Mouse (Mus musculus): ENCODE data around the gene Hagh.

Gene Hagh

DNA sequence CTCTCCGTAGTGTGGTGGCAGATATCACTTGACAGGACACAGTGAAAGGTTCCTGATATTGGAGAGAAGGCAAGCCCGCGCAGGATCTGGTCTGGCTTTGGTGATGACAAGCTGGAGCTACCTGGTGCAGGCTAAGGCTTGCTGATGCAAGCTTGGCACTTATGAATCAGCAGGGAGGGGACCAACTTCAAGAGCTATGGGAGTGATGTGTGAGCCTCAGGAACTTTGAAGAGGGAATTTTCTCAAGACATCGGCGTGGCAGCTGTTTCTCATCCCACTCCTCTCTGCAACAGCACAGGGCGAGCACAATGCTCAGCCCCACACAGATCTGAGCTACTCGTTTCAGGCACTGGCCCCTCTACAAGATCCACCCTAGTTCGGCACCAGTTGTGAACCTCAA is at the start of gene Hagh:
Hagh (plus strand) TSS at position 302 of the 400 bp plus-strand sequence.
- no peak for DNase-seq

DNA sequence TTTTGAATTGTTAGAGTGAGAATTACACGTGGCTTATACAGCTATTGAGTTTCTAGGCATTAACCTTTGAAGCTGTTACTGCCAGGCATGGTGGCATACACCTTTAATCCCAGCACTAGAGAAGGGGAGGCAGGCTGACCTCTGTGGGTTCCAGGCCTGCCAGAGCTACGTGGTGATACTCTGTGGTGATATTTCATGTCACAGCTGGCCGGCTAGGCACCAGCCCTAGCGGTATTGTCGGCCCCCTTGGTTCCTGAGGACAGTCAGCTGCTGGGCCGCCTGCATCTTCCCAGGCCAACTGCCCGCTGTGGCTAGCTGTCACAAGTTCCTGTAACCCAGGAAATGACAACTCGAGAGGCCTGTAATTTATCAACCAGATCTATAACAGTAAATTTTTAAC is 47.8 kb upstream of the Hagh start:
- no peak for DNase-seq

DNA sequence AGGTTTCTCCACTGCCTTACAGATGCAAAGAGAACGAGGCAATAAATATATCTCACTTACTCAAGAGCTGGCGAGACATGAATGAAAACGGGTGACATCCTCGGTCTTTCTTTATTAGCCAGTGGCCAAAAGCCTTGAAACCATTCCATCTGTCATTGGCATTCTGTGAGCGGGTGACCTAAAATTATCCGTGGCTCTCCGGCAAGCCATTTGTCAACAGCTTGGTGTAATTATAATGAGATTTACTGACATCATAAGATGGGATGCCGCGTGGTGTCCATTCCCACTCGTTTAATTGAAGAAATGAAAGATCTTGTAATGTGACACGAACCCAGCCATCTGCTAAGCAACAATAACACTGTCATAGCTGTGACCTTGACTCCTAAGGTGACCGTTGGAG is 45.2 kb upstream of the Hagh start:
- DNase-seq: no peak

DNA sequence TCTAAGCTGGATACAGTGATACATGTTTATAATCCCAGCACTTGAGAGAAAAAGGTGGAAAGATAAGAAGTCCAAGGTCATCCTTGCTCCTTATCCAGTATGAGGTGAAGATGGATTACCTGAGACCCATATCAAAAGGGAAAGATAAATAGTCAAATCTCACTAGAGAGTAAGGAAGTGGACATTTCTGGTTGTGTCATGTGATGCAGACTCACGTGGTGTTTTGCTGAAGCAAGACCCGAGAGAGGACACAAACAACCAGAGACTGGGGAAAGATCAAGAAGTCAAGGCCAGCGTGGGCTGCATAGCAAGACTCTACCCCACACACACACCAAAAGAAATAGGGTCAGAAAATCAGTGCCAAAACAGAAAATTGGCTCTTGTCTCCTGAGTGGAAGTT is 43.0 kb upstream of the Hagh start:
- no peak for DNase-seq

DNA sequence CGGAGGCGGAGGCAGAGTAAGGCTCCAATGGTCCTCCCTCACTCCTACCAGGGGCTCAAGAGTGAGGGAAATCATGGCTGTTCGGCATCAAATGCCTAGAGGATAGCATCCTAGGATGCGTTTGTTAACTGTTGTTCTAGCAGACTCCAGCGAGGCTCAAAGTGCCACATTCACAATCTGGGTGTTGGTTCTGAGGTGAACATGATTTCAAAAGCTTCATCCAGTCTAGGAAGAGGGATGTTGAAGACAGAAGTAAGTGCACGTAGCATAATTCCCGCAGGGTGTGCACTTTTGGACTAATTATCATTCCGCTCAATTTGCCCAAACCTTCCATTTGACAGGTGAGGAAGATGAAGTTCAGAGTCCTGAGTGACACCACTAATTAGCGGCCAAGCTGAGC is 41.7 kb upstream of the Hagh start:
- no peak for DNase-seq

DNA sequence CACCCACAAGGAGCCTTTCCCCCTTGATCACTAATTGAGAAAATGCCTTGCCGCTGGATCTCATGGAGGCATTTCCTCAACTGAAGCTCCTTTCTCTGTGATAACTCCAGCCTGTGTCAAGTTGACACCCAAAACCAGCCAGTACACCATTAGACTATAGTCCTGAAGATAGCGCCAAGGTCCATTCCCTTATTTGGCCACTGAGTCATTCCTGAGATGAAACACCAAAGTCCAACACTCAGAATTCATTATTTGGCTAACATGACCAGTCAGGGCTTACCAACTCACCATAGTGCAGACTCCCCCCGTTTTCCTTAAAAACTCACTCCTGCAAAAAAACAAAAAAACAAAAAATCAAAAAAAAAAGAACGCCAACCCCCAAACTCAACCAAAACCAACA is 40.5 kb upstream of the Hagh start:
- DNase-seq: no peak

DNA sequence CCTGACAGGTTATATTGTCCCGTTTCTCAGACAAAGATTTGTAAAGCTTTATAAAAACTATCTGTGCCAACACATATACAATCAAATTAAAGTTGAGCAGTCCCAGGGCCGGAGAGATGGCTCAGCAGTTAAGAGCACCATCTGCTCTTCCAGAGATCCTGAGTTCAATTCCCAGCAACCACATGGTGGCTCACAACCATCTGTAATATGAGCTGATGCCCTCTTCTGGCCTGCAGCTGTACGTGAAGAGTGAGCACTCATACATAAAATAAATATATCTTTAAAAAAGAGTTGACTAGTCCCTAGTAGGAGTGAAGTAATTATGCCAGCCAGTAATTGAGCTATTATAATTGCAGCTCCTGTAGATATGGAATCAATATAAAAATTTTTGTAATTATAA is 39.4 kb upstream of the Hagh start:
- DNase-seq: no peak

DNA sequence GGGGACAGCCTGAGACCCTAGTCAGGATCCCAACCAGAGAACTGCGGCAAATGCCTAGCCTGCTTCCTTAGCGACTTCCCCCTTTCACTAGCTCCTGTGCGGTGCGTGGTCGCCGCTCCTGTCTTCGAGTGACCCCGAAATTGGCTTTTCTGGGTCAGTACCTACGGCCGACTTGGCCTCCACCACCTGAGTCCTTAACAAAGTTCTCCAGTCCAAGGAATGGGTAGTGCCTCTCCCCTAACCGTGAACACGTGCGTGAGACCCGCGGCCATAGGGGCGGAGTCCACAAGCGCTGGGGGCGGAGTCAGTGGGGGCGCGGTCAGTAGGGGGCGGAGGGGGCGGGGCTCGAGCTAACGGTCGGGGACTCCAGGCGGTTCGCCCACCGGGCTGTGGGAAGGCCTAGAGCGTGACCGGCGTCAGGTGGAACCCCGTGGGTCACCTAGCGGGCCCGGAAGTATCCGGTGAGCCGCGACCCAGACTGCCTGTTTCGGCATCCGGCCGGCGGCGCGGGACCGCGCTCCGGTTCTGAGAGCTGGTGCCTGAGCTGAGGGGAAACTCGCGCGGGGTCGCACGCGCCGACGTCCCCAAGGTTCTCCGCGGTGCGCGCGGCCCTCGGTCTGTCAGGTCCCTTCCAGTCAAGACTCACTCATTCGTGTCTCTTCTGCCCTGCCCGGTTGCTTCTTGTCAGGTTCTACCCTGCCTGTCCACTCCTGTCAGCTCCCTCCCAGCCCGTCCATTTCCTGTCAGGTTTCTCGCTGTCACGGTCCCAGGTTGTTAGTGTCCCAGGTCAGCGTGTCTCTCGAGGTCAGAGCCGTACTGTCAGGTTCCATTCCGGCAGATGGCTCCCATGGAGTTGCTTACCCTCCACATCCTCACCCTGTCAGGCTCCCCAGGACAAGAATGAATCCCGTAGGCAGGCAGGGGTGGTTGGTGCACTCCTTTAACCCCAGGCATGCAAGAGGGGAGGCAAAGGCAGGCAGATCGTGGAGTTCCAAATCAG is 35.7 kb upstream of the Hagh start, which contains the start of gene Meiob:
Meiob (plus strand) TSS at position 338 of the 1,000 bp plus-strand sequence.
- DNase-seq: peak; percentile 5

DNA sequence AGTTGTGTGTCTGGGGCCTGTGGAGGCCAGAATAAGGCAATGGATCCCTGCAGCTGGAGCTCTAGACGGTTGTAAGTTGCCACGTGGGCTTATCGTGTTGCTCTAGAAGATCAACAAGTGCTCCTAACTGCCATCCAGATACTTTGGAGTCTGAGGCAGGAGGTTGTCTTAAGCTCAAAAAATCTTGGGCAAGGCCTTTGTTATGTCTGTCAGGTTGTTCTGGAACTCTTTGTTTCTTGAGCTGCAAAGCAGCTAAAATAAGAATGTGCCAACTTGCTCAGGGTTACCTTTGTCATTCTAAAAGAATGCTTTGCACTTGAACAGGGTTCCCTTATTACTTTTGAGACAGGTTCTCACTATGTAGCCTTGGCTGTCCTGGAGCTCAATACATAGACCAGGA is 28.7 kb upstream of the Hagh start:
- no peak for DNase-seq

DNA sequence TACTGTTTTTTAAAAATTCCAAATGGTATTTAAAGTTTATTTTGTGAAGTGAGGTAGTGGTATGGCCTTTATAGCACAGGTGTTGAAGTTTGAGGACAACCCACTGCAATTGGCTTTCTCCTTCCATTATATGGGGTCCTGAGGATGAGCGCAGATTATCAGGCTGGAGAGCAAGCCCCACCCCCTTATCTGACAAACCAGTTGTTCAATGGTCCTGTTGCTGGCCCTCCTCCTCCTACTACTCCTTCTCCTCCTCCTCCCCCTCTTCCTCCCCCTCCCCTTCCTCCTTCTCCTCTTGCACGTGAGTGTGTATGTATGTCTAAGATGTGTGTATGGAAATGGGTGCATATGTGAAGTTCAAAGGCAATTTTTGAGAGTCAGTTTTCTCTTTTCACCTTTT is 27.7 kb upstream of the Hagh start:
- no peak for DNase-seq

DNA sequence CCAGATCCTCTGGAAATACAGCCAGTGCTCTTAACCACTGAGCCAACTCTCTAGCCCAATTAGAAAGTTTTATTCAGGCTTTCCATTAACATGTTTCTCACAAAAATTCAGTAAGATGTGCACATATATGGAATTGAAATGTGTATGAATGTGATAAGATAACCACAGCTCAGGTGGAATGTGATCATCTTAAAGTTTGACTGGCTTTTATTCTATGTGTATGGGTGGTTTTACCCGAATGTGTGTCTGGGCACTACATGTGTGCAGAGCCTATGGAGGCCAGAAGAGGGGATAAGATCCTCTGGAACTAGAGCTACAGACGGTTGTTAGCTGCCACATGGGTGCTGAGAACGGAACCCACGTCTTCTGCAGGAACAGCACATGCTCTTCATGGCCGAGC is 24.7 kb upstream of the Hagh start:
- DNase-seq: no peak

DNA sequence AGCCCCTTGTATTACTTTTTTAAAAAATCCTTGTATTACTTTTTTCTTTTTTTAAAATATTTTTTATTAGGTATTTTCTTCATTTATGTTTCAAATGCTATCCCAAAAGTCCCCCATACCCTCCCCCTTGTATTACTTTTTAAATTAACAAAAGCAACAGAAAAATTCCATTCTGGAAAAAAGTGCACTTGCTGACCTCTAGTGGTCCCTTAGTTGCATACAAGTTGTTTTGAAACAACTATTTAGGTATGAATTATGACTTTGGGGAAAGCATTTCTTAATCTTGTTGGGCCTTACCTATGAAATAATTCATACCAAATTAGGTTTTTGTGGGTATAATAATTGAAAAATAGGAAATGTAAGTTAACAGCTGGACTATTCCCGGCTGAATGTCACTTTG is 22.4 kb upstream of the Hagh start:
- DNase-seq: no peak

DNA sequence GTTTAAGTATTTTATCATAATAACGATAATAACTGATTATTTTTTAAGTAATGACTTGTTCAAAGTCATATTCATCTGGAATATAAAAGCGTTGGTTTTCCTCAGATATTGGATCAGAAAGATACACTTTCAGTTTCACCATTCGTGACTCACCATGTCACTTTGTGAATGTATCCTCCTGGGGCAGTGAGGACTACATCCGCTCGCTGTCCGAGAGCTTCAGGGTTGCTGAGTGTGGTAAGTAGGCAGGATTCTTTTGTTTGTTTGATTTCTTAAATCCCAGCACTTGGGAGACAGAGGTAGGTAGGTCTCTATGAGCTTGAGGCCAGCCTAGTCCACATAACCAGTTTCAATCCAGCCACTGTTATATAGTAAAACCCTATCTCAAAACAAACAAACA is 21.8 kb upstream of the Hagh start:
- no peak for DNase-seq

DNA sequence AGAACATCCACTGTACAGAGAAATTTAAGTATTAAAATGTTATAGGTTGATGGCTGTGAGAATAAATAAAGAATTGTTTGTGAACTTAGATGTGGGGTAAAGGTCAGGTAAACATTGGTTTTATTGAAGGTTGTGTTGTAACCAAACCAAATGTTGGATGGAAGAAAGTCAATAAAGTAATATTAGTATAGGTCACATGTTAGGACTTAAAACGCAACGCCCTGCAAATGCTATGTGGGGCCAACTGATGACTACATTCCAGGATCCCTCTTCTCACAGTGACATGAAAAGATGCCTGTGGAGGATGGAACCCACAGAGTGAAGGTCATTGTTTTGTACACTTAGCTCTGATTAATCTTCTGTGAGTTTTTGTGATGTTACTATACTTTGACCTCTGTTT is 20.5 kb upstream of the Hagh start:
- DNase-seq: no peak

DNA sequence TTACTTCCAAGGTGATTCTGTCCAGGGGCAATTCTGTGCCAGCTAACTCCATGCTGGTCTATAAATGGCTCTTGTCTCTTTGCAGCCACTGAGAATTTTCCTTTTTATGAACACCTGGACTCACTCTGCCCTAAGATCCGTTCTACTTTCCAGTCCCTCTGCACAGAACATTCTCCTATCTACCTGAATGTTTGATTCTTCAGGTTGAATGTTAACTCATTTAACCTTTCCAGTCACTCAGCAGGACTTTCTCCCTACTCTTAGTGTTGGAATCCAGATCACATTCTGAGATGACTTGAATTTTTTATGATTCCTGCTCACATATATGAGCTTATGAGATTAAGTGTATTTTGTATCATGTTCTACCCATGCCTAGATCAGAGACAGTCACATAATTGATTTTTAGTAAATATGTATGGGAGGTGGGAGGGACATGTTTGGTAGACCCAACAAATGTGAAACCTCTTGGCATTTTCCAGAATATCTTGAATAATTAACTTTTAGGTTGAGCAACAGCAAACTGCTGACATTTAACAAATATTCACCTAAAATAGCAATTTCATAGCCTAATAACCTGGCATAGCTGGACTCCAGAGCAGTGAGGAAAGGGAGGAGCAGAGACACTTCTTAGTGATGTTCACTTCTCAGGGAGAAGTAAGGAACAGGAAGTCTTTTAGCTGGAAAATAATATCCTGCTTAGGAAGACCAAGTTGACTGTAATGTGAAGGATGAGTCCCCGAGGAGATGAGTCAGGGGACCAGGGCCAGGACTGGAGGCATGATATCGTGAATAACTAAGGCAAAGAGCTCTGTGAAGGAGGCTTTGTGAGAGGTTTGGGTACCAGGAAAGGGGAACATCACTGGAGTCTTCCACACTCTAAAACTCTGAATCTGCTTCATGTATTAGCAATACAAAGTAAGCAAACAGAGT is 18.3 kb upstream of the Hagh start:
- DNase-seq: no peak

DNA sequence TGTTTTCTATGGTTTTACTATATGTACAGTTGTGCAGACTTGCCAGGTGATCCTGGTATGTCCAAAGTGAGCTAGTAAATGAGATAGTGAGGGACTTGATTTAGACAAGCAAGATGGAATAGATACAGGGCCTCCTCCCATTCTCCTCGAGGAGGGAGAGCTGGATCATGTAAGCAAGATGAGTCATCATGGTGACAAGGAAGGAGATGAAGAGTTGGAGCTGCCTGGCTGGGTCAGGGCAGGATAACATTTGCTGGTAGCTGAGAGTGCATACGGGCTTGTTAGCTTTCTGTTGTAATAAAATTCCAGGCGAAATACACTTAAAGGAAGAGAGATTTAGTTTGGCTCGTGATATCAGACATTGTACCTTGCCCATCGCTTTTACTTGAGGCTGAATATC is 398 bp downstream of the Hagh start:
- no peak for DNase-seq

DNA sequence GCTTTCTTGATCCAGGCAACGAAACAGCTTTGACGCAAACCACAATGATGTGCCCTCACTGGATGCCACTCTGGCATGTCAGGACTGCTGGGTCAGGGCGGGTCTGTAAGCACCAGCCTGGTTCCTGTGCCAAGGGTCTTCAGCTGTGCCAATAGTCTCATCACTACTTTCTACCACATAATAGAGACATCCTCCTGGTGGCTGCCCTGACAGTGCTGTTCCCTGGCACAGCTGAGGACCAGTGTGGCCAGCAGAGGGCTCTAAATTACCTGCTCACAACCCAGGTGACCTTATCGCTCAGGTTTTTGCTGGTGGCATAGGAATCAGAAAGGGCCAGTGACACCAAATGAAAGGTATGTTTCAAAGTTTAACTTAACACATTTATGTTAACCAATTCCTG is 1.2 kb downstream of the Hagh start:
- DNase-seq: no peak

DNA sequence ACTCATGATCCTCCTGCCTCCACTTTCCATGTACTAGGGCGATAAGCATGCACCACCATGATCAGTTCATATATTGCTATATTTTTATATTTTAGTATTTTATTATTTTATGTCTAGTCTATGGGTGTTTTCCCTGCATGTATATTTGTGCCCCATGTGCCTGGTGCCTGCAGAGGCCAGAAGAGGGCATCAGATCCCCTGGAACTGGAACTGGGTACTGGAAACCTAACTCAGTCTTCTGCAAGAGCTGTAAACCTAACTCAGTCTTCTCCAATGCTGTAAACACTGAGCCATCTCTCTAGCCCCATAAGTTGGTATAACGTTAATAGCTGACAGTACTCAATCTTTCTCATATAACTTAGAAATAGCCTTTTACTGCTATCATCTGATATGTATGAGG is 2.7 kb downstream of the Hagh start:
- DNase-seq: no peak

DNA sequence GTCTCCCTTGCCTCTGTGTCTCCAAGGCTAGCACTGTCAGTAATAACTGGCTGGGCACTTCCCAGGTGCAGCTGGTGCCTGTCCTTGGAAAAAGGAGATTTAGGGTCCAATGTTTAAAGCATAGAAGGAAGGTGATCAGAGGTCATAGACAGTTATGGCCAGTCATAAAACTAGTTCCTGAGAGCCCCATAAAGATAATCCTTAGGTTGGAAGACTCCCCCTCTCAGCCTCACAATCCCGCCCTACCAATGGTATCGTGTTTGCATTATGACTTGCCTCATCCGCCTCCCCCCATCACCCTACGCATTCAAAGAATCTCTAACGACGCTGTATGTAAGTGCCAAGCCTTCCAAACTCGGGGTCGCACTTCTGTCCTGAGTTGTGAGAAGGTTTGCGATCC is 4.6 kb downstream of the Hagh start:
- DNase-seq: no peak

DNA sequence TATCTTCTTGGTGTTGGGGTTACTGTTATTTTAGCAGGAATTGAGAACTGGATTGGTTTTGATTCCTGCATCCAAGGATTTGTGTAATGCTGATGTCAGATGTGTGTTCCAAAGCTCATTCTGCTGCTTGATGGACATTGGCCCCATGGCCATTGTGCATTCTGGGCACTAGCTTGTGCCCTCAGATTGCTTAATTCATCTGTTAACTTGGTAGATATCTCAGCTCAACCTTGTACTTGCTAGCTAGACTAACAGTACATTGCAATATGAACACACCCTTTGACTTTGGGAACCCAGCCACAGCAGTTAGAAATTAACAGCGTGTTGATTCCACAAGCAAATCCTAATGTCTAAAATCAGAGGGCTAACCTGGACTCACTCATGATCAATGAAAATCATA is 7.4 kb downstream of the Hagh start:
- no peak for DNase-seq

DNA sequence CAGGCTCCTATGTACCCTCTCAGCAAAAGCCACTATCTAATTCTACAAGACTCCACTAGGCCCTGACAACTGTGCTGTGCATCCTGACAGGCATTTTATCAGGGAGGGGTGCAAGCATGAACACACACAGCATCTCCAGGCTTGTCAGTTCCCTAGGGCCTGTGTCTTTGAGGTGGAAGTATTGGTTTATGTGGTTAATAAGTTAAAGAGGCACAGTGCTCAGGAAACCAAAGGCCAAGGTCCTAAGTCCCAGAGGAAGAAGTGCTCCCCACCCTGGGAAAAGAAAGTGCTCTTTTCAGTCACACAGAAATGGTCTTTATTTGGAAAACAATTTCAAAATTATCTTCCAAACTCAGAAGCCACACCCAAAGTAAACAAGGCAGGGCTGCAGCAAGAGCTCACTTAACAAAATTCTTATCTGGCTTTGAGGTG is 8.7 kb downstream of the Hagh start:
- no peak for DNase-seq

DNA sequence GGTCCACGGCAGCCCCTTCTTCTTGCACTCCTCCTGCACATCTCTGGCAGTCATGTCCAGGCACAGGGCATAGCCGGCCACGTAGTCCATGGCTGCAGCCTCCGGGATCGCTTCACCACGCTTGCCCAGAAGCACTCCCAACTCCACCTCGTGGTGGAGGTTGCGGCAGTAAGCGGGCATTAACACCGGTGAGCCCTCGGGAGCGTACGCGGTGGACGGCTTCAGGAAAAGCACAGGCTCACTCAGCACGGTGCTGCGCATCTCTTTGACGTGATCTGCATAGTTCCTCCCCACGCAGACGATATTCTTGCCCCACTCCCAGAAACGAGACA is 9.8 kb downstream of the Hagh start:
- no peak for DNase-seq

DNA sequence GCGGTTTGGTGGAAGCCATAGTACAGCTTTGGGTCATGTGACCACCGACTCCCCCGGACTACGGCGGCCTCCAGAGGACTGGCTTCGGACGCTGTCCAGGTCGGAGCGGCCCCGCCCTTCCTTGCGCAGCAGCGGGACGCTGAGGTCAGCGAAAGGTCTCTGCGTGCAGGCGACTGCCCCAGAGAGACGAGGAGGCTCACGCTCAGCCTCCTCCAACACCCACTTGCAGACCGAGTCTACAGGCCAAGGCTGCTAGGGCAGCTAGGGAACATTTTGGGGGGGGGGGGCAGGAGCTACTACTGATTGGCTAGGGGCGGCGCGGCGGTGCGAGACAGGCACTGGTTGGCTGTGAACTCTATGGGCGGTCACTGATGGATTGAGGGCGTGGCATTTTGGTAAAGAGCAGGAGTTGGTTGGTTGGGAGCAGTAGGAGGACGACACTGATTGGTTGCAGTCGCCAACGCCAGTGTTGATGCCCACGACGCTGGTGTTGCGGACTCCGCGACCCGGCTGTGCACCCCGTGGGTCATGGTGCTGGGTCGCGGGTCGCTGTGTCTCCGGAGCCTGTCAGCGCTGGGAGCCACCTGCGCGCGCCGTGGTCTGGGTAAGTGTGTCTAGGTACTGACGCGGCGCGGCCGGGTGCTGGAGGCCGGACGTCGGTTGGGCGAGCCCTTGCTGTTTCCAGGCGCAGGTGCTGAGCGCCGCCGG is 10.3 kb downstream of the Hagh start, which contains the start of gene Fahd1:
Fahd1 (minus strand) TSS at position 300 of the 708 bp plus-strand sequence.
- DNase-seq: peak; percentile 99
